In genomic region chr11:33654485-33654884, GRCm38 (mm10) we compare ENCODE assay signal across 36 mouse cellular contexts. TPM values are rescaled to one million over a fixed set of nuclear protein-coding genes. Genes with fewer than 3 reads are reported as not detected.
"Had no signal": no experiment of that assay in that cellular context is flagged by ENCODE, and none has a peak within 500 bp of the region (broad histone marks: within the 10 kb centered on the region; RNA-seq: fewer than 3 reads in every experiment).

No protein-coding gene starts in this region.

- H3K9ac ChIP-seq: embryonic facial prominence, embryonic 12.5 days; embryonic facial prominence, embryonic 13.5 days; embryonic facial prominence, embryonic 15.5 days; forebrain, embryonic 12.5 days; forebrain, embryonic 13.5 days; forebrain, embryonic 15.5 days; forebrain, postnatal 0 days had no signal

- ATAC-seq: forebrain, embryonic 13.5 days; forebrain, embryonic 14.5 days; forebrain, embryonic 15.5 days; forebrain, embryonic 16.5 days; forebrain, postnatal 0 days had no signal

- DNase-seq: cerebellum, adult 9-10 months; cerebellum, adult 9-11 months; cerebellum, postnatal 10 days; cerebellum, postnatal 14 days; cerebellum, postnatal 25 days; cerebellum, postnatal 36 days; embryo, embryonic 11 days; forebrain, postnatal 0 days; gastrocnemius, adult 2 months; gastrocnemius, postnatal 10 days; gastrocnemius, postnatal 14 days; gastrocnemius, postnatal 25 days; gastrocnemius, postnatal 36 days; heart, adult 18-20 months; heart, adult 2 months had no signal

- H3K27me3 ChIP-seq: embryonic facial prominence, embryonic 12.5 days; embryonic facial prominence, embryonic 13.5 days; embryonic facial prominence, embryonic 15.5 days; forebrain, embryonic 12.5 days; forebrain, embryonic 13.5 days; forebrain, embryonic 15.5 days had no signal

- H3K4me3 ChIP-seq: embryonic facial prominence, embryonic 10.5 days; embryonic facial prominence, embryonic 12.5 days; embryonic facial prominence, embryonic 13.5 days; embryonic facial prominence, embryonic 15.5 days; erythroblast, embryonic 14.5 days; forebrain, embryonic 10.5 days; forebrain, embryonic 12.5 days; forebrain, embryonic 13.5 days; forebrain, embryonic 15.5 days; gastrocnemius, adult 2 months; heart, adult 2 months had no signal

- H3K4me2 ChIP-seq: embryonic facial prominence, embryonic 12.5 days; embryonic facial prominence, embryonic 13.5 days; embryonic facial prominence, embryonic 15.5 days; forebrain, embryonic 12.5 days; forebrain, embryonic 13.5 days; forebrain, embryonic 15.5 days had no signal

- H3K27ac ChIP-seq: embryonic facial prominence, embryonic 10.5 days; embryonic facial prominence, embryonic 12.5 days; embryonic facial prominence, embryonic 13.5 days; embryonic facial prominence, embryonic 15.5 days; forebrain, embryonic 10.5 days; forebrain, embryonic 12.5 days; forebrain, embryonic 13.5 days; forebrain, embryonic 15.5 days; gastrocnemius, adult 2 months; heart, adult 2 months had no signal

- H3K9me3 ChIP-seq: embryonic facial prominence, embryonic 10.5 days; embryonic facial prominence, embryonic 12.5 days; embryonic facial prominence, embryonic 13.5 days; embryonic facial prominence, embryonic 15.5 days; forebrain, embryonic 10.5 days; forebrain, embryonic 12.5 days; forebrain, embryonic 13.5 days; forebrain, embryonic 15.5 days had no signal

- H3K36me3 ChIP-seq: embryonic facial prominence, embryonic 10.5 days; embryonic facial prominence, embryonic 12.5 days; embryonic facial prominence, embryonic 13.5 days; embryonic facial prominence, embryonic 15.5 days; forebrain, embryonic 10.5 days; forebrain, embryonic 12.5 days; forebrain, embryonic 15.5 days had no signal

- H3K4me1 ChIP-seq: embryonic facial prominence, embryonic 10.5 days; embryonic facial prominence, embryonic 12.5 days; embryonic facial prominence, embryonic 13.5 days; embryonic facial prominence, embryonic 15.5 days; forebrain, embryonic 12.5 days; forebrain, embryonic 13.5 days; forebrain, embryonic 15.5 days had no signal

RNA-seq across cellular contexts. Expression of gene D130052B06Rik, which starts 55.4 kb away (rescaled TPM):
- total RNA-seq: common myeloid progenitor, adult 5-6 weeks; forebrain, postnatal 0 days; gastrocnemius, adult 18-20 months; gastrocnemius, adult 2 months; gastrocnemius, adult 8-10 months; gastrocnemius, postnatal 10 days; gastrocnemius, postnatal 14 days; gastrocnemius, postnatal 25 days; gastrocnemius, postnatal 36 days; gastrocnemius, postnatal 4 days; granulocyte monocyte progenitor cell, adult 5-6 weeks; heart, adult 18-20 months; heart, adult 2 months; heart, adult 8-10 months had no signal
- polyA plus RNA-seq: cortical plate, adult 2 months; embryonic facial prominence, embryonic 10.5 days; embryonic facial prominence, embryonic 13.5 days; embryonic facial prominence, embryonic 14.5 days; embryonic facial prominence, embryonic 15.5 days; erythroblast, embryonic 14.5 days; forebrain, embryonic 10.5 days; forebrain, embryonic 11.5 days; forebrain, embryonic 12.5 days; forebrain, embryonic 13.5 days; forebrain, embryonic 14.5 days; forebrain, embryonic 15.5 days; forebrain, embryonic 16.5 days; forebrain, postnatal 0 days; frontal cortex, adult 2 months; heart, adult 2 months had no signal
